Comparison of ENCODE assay signal across 22 mouse cellular contexts in genomic region chr7:133990930-133991329, GRCm38 (mm10).
"Had no signal": no experiment of that assay in that cellular context is flagged by ENCODE, and none has a peak within 500 bp of the region (broad histone marks: within the 10 kb centered on the region; RNA-seq: fewer than 3 reads in every experiment).

No protein-coding gene starts in this region.

- H3K4me1 ChIP-seq: limb, embryonic 10.5 days; limb, embryonic 13.5 days; liver, embryonic 12.5 days; liver, embryonic 15.5 days; megakaryocyte, embryonic 14.5 days; midbrain, embryonic 10.5 days; midbrain, embryonic 13.5 days; neural tube, embryonic 13.5 days; stomach, embryonic 15.5 days had no signal

- DNase-seq: kidney, postnatal 10 days; kidney, postnatal 36 days; liver; lung, adult 18-20 months; lung, postnatal 10 days; lung, postnatal 36 days; retina, postnatal 1 day; right cerebral cortex, postnatal 25 days; spleen, adult 18-20 months; thymus, postnatal 25 days had no signal

- H3K4me2 ChIP-seq: limb, embryonic 13.5 days; liver, embryonic 12.5 days; liver, embryonic 15.5 days; lung, embryonic 15.5 days; midbrain, embryonic 13.5 days; neural tube, embryonic 13.5 days; stomach, embryonic 15.5 days had no signal

- H3K4me3 ChIP-seq: limb, embryonic 10.5 days; limb, embryonic 13.5 days; liver, embryonic 12.5 days; liver, embryonic 15.5 days; lung, embryonic 15.5 days; megakaryocyte, embryonic 14.5 days; midbrain, embryonic 10.5 days; midbrain, embryonic 13.5 days; myocyte; neural tube, embryonic 13.5 days; stomach, embryonic 15.5 days had no signal

- ATAC-seq: liver, embryonic 12.5 days; midbrain, embryonic 13.5 days; midbrain, embryonic 16.5 days had no signal

- H3K9me3 ChIP-seq: limb, embryonic 10.5 days; limb, embryonic 13.5 days; liver, embryonic 12.5 days; liver, embryonic 15.5 days; lung, embryonic 15.5 days; midbrain, embryonic 10.5 days; midbrain, embryonic 13.5 days; neural tube, embryonic 13.5 days; stomach, embryonic 15.5 days had no signal

- H3K36me3 ChIP-seq: limb, embryonic 10.5 days; limb, embryonic 13.5 days; liver, embryonic 12.5 days; liver, embryonic 15.5 days; lung, embryonic 15.5 days; midbrain, embryonic 10.5 days; midbrain, embryonic 13.5 days; neural tube, embryonic 13.5 days; stomach, embryonic 15.5 days had no signal

- H3K9ac ChIP-seq: limb, embryonic 13.5 days; liver, embryonic 12.5 days; liver, embryonic 15.5 days; lung, embryonic 15.5 days; midbrain, embryonic 13.5 days; neural tube, embryonic 13.5 days; stomach, embryonic 15.5 days had no signal

- H3K27ac ChIP-seq: limb, embryonic 10.5 days; limb, embryonic 13.5 days; liver, embryonic 12.5 days; liver, embryonic 15.5 days; lung, embryonic 15.5 days; midbrain, embryonic 10.5 days; midbrain, embryonic 13.5 days; neural tube, embryonic 13.5 days; stomach, embryonic 15.5 days had no signal

- H3K27me3 ChIP-seq: limb, embryonic 13.5 days; liver, embryonic 12.5 days; liver, embryonic 15.5 days; lung, embryonic 15.5 days; megakaryocyte, embryonic 14.5 days; midbrain, embryonic 13.5 days; neural tube, embryonic 13.5 days; stomach, embryonic 15.5 days had no signal
